Mouse (Mus musculus): ENCODE results near the gene Brpf3.

DNA sequence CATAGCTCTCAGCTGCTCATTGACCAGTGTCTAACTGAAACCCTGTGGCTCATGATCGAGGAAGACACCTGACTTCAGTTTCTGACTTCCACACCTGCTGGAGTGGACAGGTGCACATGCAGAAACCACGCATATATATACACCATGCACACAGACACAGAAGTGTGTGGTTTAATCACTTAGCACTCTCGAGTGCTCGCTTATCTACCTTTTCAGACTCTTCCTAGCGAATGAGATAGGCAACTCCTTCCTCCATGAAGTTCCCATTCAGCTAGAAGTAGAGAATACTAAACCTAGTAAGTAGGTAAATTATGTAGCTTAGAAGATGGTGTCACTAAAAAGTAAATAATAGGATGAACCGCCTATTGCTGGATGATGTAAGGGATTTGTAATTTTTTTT, 4.1 kb downstream of the Brpf3 start:
- TF ChIP-seq CTCF (IDR thresholded peaks at IDR 0.05; ENCODE audit: borderline replicate concordance, extremely low read depth, insufficient read depth, insufficient read length): no peak
- no peak for TF ChIP-seq POLR2A (IDR thresholded peaks at IDR 0.05; ENCODE audit: borderline replicate concordance, extremely low read depth, insufficient read depth, insufficient read length, poor library complexity, severe bottlenecking)

Measured in brain, embryonic 14.5 days (tissue).